Mouse (Mus musculus) MEL (cell line): ENCODE measurements at regions not wholly inside any gene's neighbourhood (a gene's known extent, or its start where the extent isn't known, plus 50 kb on each side); places are given as distances from the start of the nearest gene placed in this dataset.

Experiments used
- DNase-seq: peaks from one replicate; pipeline ENCODE4 v3.0.0; 2011; ENCODE audit warnings: low read depth, low spot score
- H3K27ac ChIP-seq: 2 replicates; pipeline ENCODE4 v1.5.1; 2012; ENCODE audit warnings: low read depth, mild to moderate bottlenecking, control low read depth, low read length, moderate library complexity; ENCODE audit not compliant: control insufficient read depth
- H3K27me3 ChIP-seq, 2 experiments: fragments of 150-350 bp in 1 of 2; sonication (generic) in 1 of 2; 2 replicates each; pipeline ENCODE4 v1.6.1; 2012; ENCODE audit warnings: low read length in 2 of 2, mild to moderate bottlenecking in 2 of 2, improper control_type of control experiment in 1 of 2, moderate library complexity in 1 of 2; ENCODE audit not compliant: insufficient read depth in 2 of 2, control insufficient read depth in 1 of 2
- H3K36me3 ChIP-seq, 2 experiments: 2 replicates each; pipeline ENCODE4 v1.6.1; 2012 to 2014; ENCODE audit warnings: low read length in 2 of 2, improper control_type of control experiment in 1 of 2, inconsistent platforms in 1 of 2, mild to moderate bottlenecking in 1 of 2; ENCODE audit not compliant: insufficient read depth in 2 of 2, control insufficient read depth in 1 of 2
- H3K4me1 ChIP-seq, 2 experiments: fragments of 150-350 bp in 1 of 2; sonication (generic) in 1 of 2; 2 replicates each; pipeline ENCODE4 v1.6.1; 2012; ENCODE audit warnings: low read length in 2 of 2, improper control_type of control experiment in 1 of 2, mild to moderate bottlenecking in 1 of 2; ENCODE audit not compliant: insufficient read depth in 2 of 2, control insufficient read depth in 1 of 2
- H3K4me3 ChIP-seq, 2 experiments: fragments of 150-350 bp in 1 of 2; sonication (generic) in 1 of 2; 2 replicates each; pipeline ENCODE4 v1.5.1; 2012; ENCODE audit warnings: low read depth in 2 of 2, low read length in 2 of 2, mild to moderate bottlenecking in 2 of 2, moderate library complexity in 2 of 2, control low read depth in 1 of 2, improper control_type of control experiment in 1 of 2; ENCODE audit not compliant: control insufficient read depth in 1 of 2, insufficient read depth in 1 of 2
- H3K79me2 ChIP-seq: 2 replicates; pipeline ENCODE4 v1.6.1; 2012; ENCODE audit warnings: mild to moderate bottlenecking, low read length, moderate library complexity; ENCODE audit not compliant: control insufficient read depth, poor library complexity, insufficient read depth
- H3K9ac ChIP-seq: 2 replicates; pipeline ENCODE4 v1.6.1; 2012; ENCODE audit warnings: low read depth, mild to moderate bottlenecking, control low read depth, low read length, moderate library complexity; ENCODE audit not compliant: control insufficient read depth, poor library complexity, severe bottlenecking
- H3K9me3 ChIP-seq: fragments of 150-350 bp; sonication (generic); replicated peaks from 2 replicates; pipeline ENCODE4 v1.6.1; 2012; ENCODE audit warnings: mild to moderate bottlenecking, low read length, improper control_type of control experiment, moderate library complexity; ENCODE audit not compliant: insufficient read depth
- CHD1 ChIP-seq: IDR thresholded peaks from 2 replicates; pipeline ENCODE4 v1.6.1; 2012; ENCODE audit warnings: low read depth, mild to moderate bottlenecking, inconsistent platforms, low read length, improper control_type of control experiment
- CTCF ChIP-seq, 3 experiments: IDR thresholded peaks in 2 of 3; conservative IDR thresholded peaks in 1 of 3; 2 replicates each; pipeline ENCODE4 v1.5.1; 2011 to 2012; ENCODE audit warnings: low read length in 3 of 3, low read depth in 2 of 3, mild to moderate bottlenecking in 2 of 3, improper control_type of control experiment in 1 of 3, inconsistent platforms in 1 of 3, mixed read lengths in 1 of 3, moderate library complexity in 1 of 3; ENCODE audit not compliant: control insufficient read depth in 1 of 3, insufficient read depth in 1 of 3, poor library complexity in 1 of 3, severe bottlenecking in 1 of 3
- E2F4 ChIP-seq: IDR thresholded peaks from 2 replicates; pipeline ENCODE4 v1.6.1; 2011; ENCODE audit warnings: low read depth, low read length, improper control_type of control experiment, borderline replicate concordance
- EP300 ChIP-seq, 2 experiments: IDR thresholded peaks; 2 replicates each; pipeline ENCODE4 v1.6.1; 2011; ENCODE audit warnings: improper control_type of control experiment in 2 of 2, low read length in 2 of 2, low read depth in 1 of 2, mild to moderate bottlenecking in 1 of 2
- GABPA ChIP-seq: IDR thresholded peaks from 2 replicates; pipeline ENCODE4 v1.6.1; 2012; ENCODE audit warnings: low read depth, mild to moderate bottlenecking, inconsistent platforms, low read length, improper control_type of control experiment, moderate library complexity
- HCFC1 ChIP-seq: IDR thresholded peaks from 2 replicates; pipeline ENCODE4 v1.6.1; 2012; ENCODE audit warnings: low read depth, mild to moderate bottlenecking, inconsistent platforms, low read length, improper control_type of control experiment, moderate library complexity
- MAX ChIP-seq: IDR thresholded peaks from 2 replicates; pipeline ENCODE4 v1.6.1; 2011; ENCODE audit warnings: low read length, improper control_type of control experiment
- NELFE ChIP-seq: IDR thresholded peaks from 2 replicates; pipeline ENCODE4 v1.6.1; 2011; ENCODE audit warnings: low read depth, low read length, improper control_type of control experiment
- POLR2A ChIP-seq, 2 experiments: IDR thresholded peaks; 2 replicates each; pipeline ENCODE4 v1.6.1; 2011 to 2012; ENCODE audit warnings: low read length in 2 of 2, mild to moderate bottlenecking in 2 of 2, control low read depth in 1 of 2, improper control_type of control experiment in 1 of 2, low read depth in 1 of 2, moderate library complexity in 1 of 2; ENCODE audit not compliant: control insufficient read depth in 1 of 2, insufficient read depth in 1 of 2, poor library complexity in 1 of 2
- RCOR1 ChIP-seq: IDR thresholded peaks from 2 replicates; pipeline ENCODE4 v1.6.1; 2012; ENCODE audit warnings: low read depth, mild to moderate bottlenecking, inconsistent platforms, low read length, improper control_type of control experiment
- UBTF ChIP-seq: IDR thresholded peaks from 2 replicates; pipeline ENCODE4 v1.6.1; 2012; ENCODE audit warnings: low read depth, mild to moderate bottlenecking, inconsistent platforms, low read length, improper control_type of control experiment, moderate library complexity, borderline replicate concordance; ENCODE audit not compliant: insufficient read depth
- ZC3H11A ChIP-seq: IDR thresholded peaks from 2 replicates; pipeline ENCODE4 v1.6.1; 2012; ENCODE audit warnings: low read depth, mild to moderate bottlenecking, inconsistent platforms, low read length, improper control_type of control experiment
- ZKSCAN1 ChIP-seq: IDR thresholded peaks from 2 replicates; pipeline ENCODE4 v1.6.1; 2012; ENCODE audit warnings: low read depth, mild to moderate bottlenecking, inconsistent platforms, low read length, improper control_type of control experiment, moderate library complexity
- ZMIZ1 ChIP-seq: IDR thresholded peaks from 2 replicates; pipeline ENCODE4 v1.6.1; 2012; ENCODE audit warnings: low read depth, mild to moderate bottlenecking, inconsistent platforms, low read length, improper control_type of control experiment, moderate library complexity
- ZNF384 ChIP-seq: IDR thresholded peaks from 2 replicates; pipeline ENCODE4 v1.6.1; 2012; ENCODE audit warnings: low read depth, mild to moderate bottlenecking, inconsistent platforms, low read length, improper control_type of control experiment

DNA sequence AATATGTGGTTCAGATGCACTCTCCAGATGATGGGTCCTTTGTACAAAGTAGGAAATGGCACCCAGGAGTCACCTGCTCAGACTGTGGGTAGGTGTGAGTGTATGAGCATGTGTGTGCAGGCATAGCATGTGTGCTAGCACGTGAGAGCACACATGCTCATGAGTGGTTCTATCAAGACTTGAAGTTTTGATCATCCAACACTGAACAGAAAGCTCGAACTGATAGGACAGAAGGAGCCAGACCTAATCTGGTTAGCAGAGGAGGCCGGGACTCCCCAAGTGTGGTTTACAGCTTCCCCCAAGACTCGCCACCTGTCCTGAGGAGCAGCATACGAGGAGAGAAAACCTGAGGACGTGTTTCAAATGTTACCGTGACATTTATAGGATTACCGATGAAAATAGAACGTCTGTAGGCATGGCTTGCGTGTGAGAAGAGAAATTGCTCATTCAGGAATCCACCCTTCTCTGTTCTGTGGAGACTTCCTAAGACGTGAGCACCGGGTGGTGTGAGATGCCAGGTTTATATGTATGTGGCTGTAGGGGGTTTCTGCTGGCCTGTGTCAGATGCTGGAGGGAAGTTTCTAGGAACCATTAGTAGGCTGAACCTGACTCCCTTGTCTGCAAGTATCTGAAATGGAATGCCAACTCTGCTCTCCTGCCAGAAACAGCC is 366.0 kb downstream of the Fut8 start:
- H3K27me3 ChIP-seq = peaks cover 0 to 1% of the 10 kb centered on the region in 2 experiments; a peak in 2 of 4 replicates
- no peak overlapping the region for H3K27ac ChIP-seq
- no peak for DNase-seq
- no peak for TF ChIP-seq ZMIZ1
- no peak for TF ChIP-seq CTCF (IDR thresholded peaks at IDR 0.05 in 2 of 3, conservative IDR thresholded peaks at IDR 0.05 in 1 of 3; ENCODE audit: control insufficient read depth in 1 of 3, insufficient read depth in 1 of 3, low read depth in 2 of 3, low read length in 3 of 3, poor library complexity in 1 of 3, severe bottlenecking in 1 of 3)
- no peak for TF ChIP-seq NELFE
- no peak for TF ChIP-seq RCOR1
- no peak for TF ChIP-seq POLR2A (IDR thresholded peaks at IDR 0.05; ENCODE audit: control insufficient read depth in 1 of 2, insufficient read depth in 1 of 2, low read depth in 1 of 2, low read length in 2 of 2, poor library complexity in 1 of 2)
- TF ChIP-seq GABPA = no peak
- no peak for TF ChIP-seq CHD1
- TF ChIP-seq UBTF = no peak
- no peak for TF ChIP-seq HCFC1
- no peak for TF ChIP-seq ZNF384
- H3K79me2 ChIP-seq = no peaks in the 10 kb centered on the region
- no peak overlapping the region for H3K4me3 ChIP-seq
- no peaks in the 10 kb centered on the region for H3K36me3 ChIP-seq
- no peaks in the 10 kb centered on the region for H3K4me1 ChIP-seq
- no peaks in the 10 kb centered on the region for H3K9me3 ChIP-seq
- no peak overlapping the region for H3K9ac ChIP-seq

DNA sequence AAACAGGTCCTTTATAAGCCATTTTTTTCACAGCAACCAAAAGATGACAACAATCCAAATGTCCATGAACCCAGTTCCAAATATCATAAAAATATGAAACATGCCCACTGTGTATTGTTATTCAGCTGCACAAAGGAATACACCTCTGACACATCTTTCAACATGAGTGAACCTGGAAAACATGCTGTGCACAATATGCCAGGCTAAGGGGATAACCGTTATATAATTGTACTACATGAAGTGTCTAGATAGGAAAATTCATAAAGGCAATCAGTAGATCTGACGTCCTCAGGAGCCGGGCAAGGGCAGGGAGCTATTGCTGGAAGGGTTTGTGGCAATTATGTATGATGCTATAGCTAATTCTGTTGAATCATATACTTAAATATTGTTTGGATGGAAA is 379.6 kb downstream of the Fut8 start:
- TF ChIP-seq MAX = no peak
- no peak for TF ChIP-seq CHD1
- TF ChIP-seq ZC3H11A = no peak
- no peak for TF ChIP-seq E2F4
- Histone ChIP-seq H3K27ac (no peak overlapping the region), H3K79me2 (no peaks in the 10 kb centered on the region), H3K9me3 (no peaks in the 10 kb centered on the region), H3K4me3 (no peak overlapping the region), H3K9ac (no peak overlapping the region), H3K27me3 (peaks cover 0 to 4% of the 10 kb centered on the region in 2 experiments; a peak in 3 of 4 replicates), H3K36me3 (no peaks in the 10 kb centered on the region), H3K4me1 (no peaks in the 10 kb centered on the region)
- DNase-seq = no peak

DNA sequence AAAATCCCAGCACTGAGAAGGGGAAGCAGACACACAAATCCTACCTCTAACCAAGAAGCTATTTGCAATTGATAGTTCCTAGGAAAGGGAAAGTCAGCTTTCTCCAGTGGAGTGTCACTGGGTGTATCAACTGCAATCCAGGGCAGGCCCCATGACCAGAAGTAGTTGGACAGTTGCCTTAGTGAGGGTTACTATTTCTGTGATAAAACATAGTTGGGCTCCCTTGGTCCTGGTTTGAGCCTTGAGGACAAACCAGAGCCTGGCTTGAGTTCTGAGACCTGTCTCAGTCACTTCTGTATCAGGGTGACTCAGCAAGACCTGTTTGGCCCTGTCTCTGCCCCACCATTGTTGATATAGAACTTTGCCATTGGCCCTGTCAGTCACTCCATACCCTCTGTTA is 384.3 kb downstream of the Fut8 start:
- no peaks in the 10 kb centered on the region for H3K9me3 ChIP-seq
- no peak overlapping the region for H3K4me3 ChIP-seq
- H3K9ac ChIP-seq = no peak overlapping the region
- H3K79me2 ChIP-seq = no peaks in the 10 kb centered on the region
- no peaks in the 10 kb centered on the region for H3K36me3 ChIP-seq
- no peak overlapping the region for H3K27ac ChIP-seq
- peaks cover 0 to 8% of the 10 kb centered on the region in 2 experiments; a peak in 2 of 4 replicates for H3K27me3 ChIP-seq
- DNase-seq = no peak
- no peaks in the 10 kb centered on the region for H3K4me1 ChIP-seq
- TF ChIP-seq EP300 (IDR thresholded peaks at IDR 0.05; ENCODE audit: low read depth in 1 of 2, low read length in 2 of 2) = no peak
- no peak for TF ChIP-seq ZKSCAN1
- no peak for TF ChIP-seq ZNF384
